Mouse (Mus musculus) cerebellum, adult 18-20 months (tissue): ENCODE measurements around the gene Atg7.

Experiments used
- DNase-seq, 2 experiments: peaks; one replicate each; pipeline ENCODE4 v3.0.0; 2021

Gene Atg7

DNA sequence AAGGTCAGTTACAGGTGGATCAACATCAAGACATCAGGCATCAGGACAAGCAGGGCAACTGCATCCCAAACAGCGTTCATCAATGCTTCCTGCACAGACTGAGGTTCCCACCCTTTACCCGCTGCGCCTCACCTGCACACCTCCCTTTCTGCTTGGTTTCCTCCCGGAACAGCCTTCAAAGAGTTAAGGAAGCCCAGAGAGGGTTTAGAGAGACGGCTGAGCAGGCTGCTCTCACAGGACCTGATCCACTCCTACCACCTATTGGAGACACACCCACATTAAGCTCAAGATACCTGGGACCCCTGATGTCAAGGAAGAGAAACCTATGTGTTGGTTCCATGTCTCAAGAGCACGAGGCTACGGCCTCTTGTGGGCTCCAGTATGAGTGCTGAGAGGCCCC lies 266.9 kb downstream of the Atg7 start:
- DNase-seq = no peak
